Mouse (Mus musculus): ENCODE data around the gene Wwox.

Gene Wwox

DNA sequence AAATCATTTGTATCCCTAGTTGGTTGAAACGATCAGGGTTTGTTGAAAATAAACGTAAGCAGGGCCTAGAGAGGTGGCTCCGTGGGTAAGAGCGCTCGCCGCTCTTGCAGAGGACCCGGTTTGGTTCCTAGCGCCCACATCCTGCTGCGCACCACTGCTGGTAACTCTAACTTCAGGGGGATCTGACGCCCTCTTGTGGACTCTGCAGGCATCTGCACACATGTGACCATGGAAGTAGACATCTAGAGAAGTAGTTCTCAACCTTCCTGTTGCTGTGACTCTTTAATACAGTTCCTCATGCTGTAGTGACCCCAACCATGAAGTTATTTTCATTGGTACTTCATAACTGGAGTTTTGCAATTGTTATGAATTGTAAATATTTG is 29.7 kb downstream of the Wwox start:
- DNase-seq: no peak

- DNase-seq: no peak
These were observed 34.1 kb downstream of the Wwox start for GRCm38 (mm10) chr8:114473546-114473945.

GRCm38 (mm10) chr8:114476919-114477318 is 37.5 kb downstream of the Wwox start:
- no peak for DNase-seq

DNA sequence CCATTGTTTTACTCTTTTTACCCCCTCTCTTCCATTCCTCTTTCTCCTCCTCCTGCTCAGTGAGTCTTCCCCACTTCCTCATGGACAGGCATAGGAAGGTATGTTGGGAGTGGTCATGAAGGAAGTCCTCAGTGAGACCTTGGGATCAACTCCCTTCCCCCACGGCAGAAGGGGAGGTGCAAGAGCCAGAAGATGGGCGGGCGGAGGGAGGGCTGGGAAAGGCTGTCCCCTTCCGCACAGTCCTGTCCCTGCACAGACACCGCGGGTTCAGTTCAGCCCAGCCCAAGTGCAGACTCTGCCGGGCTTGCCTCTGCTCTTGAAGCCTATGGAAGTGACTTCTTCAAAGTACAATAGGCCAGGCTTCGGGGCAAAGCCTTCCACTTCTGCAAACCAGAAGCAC is 38.3 kb downstream of the Wwox start:
- DNase-seq: no peak

GRCm38 (mm10) chr8:114479749-114480148 is 40.3 kb downstream of the Wwox start:
- no peak for DNase-seq

- no peak for DNase-seq
These were observed 52.3 kb downstream of the Wwox start for GRCm38 (mm10) chr8:114491662-114492160.

DNA sequence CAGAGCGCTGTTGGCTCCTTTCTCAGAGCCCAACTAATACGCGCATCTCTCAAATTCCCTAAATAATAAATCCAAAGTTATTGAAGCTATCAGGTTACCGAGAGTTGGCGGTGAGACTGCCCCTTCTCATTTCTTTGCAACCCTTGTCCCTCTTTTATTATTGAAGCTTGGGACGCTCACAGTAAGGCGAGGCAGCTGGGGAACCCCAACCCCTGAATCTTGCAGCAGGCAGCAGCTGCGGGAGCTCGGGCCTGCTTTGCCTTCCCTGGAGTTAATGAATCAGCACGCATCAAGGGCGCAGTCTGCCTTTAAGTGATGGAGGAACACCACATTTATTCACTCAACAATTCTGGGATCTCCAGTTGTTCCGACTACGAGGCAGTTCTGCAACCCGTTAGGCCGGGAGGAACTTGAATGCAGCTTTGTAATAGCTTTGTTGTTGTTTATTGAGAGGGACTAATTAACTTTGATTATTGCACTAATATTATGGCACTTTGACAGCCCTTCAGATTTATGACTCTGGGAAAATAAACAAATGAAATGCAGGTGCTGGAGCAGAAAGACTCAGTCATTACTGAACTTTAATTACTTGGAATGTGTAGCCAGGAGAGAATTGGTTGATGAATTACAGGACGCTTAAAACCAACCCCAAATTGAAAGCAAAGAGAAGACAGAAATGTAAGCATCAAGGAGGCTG is 60.1 kb downstream of the Wwox start:
- DNase-seq: no peak

- no peak for DNase-seq
These were observed 62.5 kb downstream of the Wwox start for GRCm38 (mm10) chr8:114501906-114502305.

DNA sequence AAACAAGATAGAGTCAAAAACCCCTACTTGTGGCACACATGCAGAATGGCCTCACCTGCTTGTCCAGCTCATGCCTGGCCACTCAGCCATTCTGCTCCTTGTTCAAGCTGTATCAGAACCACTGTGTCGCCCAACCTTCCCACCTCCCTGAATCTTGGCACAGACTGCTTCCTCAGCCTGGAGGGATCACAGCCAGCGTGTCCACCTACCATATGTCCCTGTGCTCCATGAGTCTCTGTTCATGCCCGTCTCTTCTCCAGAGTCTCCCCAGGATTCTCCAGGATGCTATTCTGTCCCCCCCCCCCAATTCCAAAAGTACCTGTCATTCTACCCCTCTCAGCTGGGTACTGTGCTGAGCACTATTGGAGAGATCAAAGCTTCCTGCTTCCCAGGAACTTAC is 63.7 kb downstream of the Wwox start:
- DNase-seq: no peak

DNA sequence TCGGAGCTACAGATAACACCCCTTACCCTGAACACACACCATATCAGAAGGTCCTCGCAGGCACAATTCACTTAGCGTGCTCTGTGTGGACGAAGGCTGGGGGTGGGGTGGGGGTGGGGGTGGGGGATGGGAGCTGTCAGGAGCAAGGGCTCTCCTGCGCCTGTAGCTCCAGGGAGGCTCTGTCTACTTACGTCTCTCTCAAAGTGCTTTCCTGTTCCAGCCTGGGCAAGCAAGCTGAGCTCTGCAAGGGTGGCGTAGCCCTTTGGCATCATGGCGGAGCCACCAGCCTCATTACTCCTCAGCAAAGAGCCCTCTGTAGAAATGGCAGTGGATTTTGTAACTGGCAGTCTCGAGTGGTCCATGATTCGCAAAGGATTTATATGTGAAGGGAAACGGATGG is 65.4 kb downstream of the Wwox start:
- no peak for DNase-seq

DNA sequence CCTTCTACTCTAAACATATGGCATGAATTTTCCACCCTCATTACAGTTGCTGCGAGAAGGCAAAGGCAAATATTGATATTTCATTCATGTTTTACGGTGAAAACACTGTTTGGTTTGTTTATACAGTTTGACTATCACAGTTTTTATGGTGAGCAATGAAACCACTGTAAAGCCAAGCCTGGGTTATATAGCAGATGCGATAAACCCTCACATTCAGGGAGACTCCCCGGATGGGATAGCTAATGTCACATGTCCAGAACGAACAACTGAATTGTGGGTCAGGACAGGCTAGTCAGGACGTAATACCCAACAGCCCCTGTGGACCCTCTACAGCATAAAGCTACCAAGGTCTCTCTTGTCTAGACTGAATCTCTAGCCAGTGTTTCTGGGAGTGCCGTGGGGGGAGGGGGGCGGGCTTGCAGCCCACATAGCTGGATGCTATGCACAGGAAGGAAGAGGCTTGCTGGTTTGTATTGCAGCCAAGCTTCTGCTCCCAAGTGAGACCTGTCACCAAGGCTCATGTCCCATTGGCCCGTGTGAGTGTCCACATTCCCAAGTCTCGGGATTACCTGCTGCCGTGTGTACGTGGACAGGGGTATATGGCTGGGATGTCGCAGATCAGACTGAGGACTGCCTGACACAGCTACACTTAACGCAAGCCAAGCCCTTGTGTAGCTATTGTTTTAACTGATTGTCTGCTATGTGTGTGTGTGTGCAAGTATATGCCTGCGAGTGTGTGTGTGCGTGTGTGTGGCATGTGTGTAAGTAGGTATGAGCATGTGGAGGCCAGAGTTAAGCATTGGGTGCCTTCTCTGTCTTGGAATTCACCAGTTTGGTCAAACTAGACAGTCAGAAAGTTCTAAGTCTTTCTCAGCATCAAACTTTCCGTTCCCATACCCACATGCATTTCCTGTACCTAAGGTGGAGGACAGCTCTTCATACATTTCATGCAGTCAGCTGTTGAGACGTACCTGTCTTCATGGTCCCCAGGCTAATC is 66.2 kb downstream of the Wwox start:
- no peak for DNase-seq

- DNase-seq: no peak
These were observed 67.9 kb downstream of the Wwox start for GRCm38 (mm10) chr8:114507404-114507803.

DNA sequence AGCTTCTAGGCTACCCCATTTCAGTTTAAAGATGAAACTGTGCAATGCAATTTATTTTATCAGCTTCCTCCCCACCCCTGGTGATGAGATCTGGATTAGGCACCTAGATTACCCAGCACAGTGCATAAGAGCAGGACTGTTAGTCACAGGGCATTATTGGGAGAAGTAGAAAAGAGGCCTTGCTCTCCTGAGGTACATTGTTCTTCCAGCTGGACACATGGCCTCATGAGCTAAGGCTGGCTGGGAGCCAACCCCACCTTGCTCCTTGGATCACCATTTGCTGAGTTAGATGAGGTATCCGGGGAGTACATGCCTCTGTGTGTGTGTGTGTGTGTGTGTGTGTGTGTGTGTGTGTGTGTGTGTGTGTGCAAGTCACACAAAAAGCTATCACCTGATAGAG is 70.8 kb downstream of the Wwox start:
- DNase-seq: no peak

DNA sequence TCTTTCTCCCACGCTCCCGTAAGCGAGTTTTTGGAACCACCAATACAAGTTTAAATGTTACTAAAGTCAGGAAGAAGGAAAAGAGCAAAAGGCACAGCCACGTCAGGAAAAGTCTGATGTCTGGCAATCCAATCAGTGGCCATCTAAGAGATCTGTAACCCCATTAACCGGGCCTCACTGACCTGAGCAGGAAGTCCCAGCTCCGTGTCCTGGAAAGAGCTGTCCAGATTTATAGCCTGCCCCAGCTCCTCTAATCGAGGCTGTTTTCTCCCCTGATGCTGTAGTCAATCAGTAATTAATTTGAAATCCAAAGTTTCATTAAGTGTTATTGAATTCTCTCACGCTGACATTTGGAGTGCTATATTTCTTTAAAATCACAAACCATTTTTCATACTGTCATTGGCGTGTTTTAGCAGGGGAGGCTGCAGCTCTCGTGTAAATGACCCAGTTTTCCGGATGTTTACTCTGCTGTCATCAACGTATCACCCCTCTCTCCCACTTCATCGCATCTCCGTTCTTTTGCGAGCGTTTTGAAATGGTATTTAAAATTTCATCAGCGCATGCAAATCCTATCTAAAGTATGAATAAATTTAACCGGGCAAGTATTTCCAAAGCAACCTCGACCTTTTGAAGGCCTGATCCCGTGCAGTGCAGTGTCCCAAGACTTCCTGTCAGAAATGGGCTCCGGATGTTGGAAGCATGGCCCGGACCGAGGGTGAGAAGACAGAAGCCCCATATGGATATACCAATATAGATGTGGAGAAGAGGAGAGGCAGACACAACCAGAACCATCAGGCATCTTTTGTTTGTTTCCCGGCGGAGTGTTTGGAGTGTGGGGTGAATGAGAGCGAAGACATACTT is 72.8 kb downstream of the Wwox start:
- DNase-seq: no peak

- no peak for DNase-seq
These were observed 75.2 kb downstream of the Wwox start for GRCm38 (mm10) chr8:114514692-114515091.

- DNase-seq: no peak
These were observed 83.6 kb downstream of the Wwox start for GRCm38 (mm10) chr8:114523061-114523460.

DNA sequence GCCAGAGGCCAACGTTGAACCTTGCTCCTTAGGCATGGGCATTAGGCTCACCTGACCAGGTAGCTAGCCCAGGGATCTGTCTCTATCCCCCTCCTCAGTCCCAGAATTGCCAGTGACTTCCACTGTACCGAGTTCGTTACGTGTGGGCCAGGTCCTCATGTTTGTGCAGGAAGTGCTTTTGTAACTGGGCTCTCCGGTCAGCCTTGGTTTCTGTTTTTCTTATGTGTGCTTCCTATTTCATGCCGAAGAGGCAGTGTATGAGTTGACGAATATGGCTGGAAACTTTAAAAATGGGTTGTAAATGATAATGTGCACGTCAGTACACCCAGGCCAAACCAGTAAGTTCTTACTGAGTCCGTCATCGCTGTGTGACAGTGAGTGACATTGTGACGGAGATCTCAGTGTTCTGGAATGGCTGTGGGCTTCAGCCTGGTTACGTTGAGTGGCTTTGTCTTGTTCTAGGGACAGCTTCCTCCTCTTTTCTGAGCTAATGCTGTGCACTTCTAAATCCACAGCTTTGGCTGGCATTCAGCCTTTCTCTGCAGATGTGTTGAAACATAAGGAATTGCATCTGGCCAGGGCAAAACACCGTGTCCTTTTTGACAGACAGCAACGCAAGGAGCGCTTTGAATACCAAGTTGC is 87.3 kb downstream of the Wwox start:
- DNase-seq: no peak

GRCm38 (mm10) chr8:114527648-114528221 is 88.3 kb downstream of the Wwox start:
- DNase-seq: no peak

- no peak for DNase-seq
These were observed 90.1 kb downstream of the Wwox start for GRCm38 (mm10) chr8:114529581-114529980.

DNA sequence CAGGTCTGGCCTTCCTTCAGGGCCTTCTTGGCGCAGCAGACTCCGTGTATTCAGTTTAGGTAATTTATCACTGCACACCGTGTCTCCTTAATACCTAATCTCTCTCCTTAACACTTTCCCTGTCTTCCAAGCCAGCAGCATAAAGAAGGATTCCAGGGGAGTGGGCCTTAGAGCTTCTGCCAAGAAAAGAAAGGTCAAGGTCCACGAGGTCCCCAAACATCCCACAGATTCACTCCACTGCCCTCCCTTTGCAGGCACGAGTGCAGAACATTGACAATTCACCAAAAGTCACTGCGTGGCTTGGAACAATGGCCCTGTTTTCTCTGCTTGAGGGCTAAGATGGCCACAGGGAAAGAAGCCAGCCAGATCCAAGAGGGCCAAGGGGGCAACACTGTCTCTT is 96.7 kb downstream of the Wwox start:
- no peak for DNase-seq

DNA sequence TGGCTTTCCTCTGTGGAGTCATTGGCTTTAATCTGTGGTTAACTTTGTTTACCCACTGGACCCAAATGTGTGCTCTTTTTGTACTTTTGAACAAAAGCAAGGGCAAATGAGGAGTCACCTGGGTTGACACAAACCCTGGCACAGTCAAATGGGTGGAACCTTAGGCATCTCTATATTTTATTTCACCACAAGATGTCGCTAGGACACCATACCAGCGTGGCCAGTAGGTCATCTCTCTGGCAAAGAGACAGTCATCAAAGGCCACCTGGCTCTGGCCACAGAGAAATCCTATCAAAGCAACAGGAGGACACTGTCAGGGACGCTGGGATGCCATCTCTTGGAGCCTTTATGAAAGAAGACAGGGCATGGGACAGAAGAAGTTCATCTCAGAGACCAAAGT is 101.7 kb downstream of the Wwox start:
- DNase-seq: no peak

DNA sequence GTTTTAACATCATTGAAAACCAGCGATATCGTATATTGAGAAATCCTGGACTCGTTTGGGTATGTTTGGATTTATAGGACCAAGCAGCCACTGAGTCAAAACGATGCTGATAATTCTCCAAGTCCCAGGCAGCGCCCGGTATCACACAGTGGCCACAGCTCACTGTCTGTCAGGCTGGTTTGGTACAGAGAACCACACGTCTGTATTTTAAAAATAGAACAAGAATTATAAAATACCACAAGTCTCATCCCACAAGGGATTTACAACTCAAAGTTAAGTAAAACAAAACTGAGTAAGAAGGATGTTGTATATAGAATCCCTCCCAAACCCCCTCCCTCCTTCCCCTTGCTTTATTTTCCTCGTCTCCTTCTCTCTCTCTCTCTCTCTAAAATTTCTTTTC is 108.9 kb downstream of the Wwox start:
- DNase-seq: no peak

All from spleen, adult 18-20 months (tissue).